ENCODE assay signal across 8 mouse cellular contexts in genomic region chr11:85352539-85353380, GRCm38 (mm10). TPM values are rescaled to one million over a fixed set of nuclear protein-coding genes. Genes with fewer than 3 reads are reported as not detected.
DNase-seq lines count a peak whose midpoint lies in the region; ATAC-seq and TF ChIP-seq lines count a peak whose summit lies in the region.

TSS of gene Bcas3 (plus strand) at chr11:85353167.

- peak; percentile 99 for DNase-seq in 416B (ENCODE audit: low read depth)
- peak; percentile 100 for DNase-seq in heart, adult 8-10 months (ENCODE audit: low spot score)
- DNase-seq in kidney, adult 9 months = peak; percentile 99
- DNase-seq in limb, embryonic 14.5 days (ENCODE audit: low spot score) = peak; percentile 99
- peak; percentile 99 for DNase-seq in midbrain, postnatal 0 days (ENCODE audit: low spot score)
- peak; percentile 96 to 97 for DNase-seq in spleen, postnatal 14 days (ENCODE audit: low spot score in 2 of 2)

- ATAC-seq in embryonic facial prominence, embryonic 15.5 days (ENCODE audit: insufficient number of reproducible peaks, low FRiP score, low TSS enrichment, low read depth) = peak; percentile 99
- ATAC-seq in limb, embryonic 14.5 days (ENCODE audit: low FRiP score, low read depth) = peak; percentile 99
- peak; percentile 100 for ATAC-seq in midbrain, postnatal 0 days (ENCODE audit: low FRiP score)

- no peaks in the 10 kb centered on the region for H3K4me1 ChIP-seq in bone marrow, adult 2 months (ENCODE audit: control insufficient read depth, insufficient read depth, low read length)
- H3K4me1 ChIP-seq in embryonic facial prominence, embryonic 15.5 days = peaks cover 11% of the 10 kb centered on the region
- H3K4me1 ChIP-seq in limb, embryonic 14.5 days (ENCODE audit: control insufficient read depth, insufficient read depth, low read length) = no peaks in the 10 kb centered on the region
- H3K4me1 ChIP-seq in midbrain, postnatal 0 days (ENCODE audit: insufficient read depth, low read length) = peaks cover 4% of the 10 kb centered on the region; the same call in 1 of the 2 replicates

- peak within 1 kb of the TSS; percentile 90 for H3K4me3 ChIP-seq in bone marrow, adult 2 months (replicated peaks; ENCODE audit: control insufficient read depth, low read depth, low read length)
- peak within 1 kb of the TSS; percentile 85 for H3K4me3 ChIP-seq in embryonic facial prominence, embryonic 15.5 days (replicated peaks)
- peak within 1 kb of the TSS; percentile 59 for H3K4me3 ChIP-seq in limb, embryonic 14.5 days (replicated peaks; ENCODE audit: low read length)
- H3K4me3 ChIP-seq in midbrain, postnatal 0 days (ENCODE audit: low read depth, low read length) = peak within 1 kb of the TSS; percentile 68

- under 1% methylated on average over 47 of the region's 47 CpGs for WGBS in bone marrow, adult 2 months
- WGBS in embryonic facial prominence, embryonic 15.5 days = under 1% methylated on average over 47 of the region's 47 CpGs
- under 1% methylated on average over 45 of the region's 47 CpGs for WGBS in limb, embryonic 14.5 days
- WGBS in midbrain, postnatal 0 days = under 1% methylated on average over 47 of the region's 47 CpGs

- no peaks in the 10 kb centered on the region for H3K9me3 ChIP-seq in embryonic facial prominence, embryonic 15.5 days (replicated peaks)
- H3K9me3 ChIP-seq in limb, embryonic 14.5 days (ENCODE audit: control insufficient read depth, low read length) = no peaks in the 10 kb centered on the region
- H3K9me3 ChIP-seq in midbrain, postnatal 0 days (ENCODE audit: low read length) = no peaks in the 10 kb centered on the region

- peak within 1 kb of the TSS; percentile 74 for H3K9ac ChIP-seq in embryonic facial prominence, embryonic 15.5 days
- peak within 1 kb of the TSS; percentile 73 for H3K9ac ChIP-seq in limb, embryonic 14.5 days (ENCODE audit: low read depth, low read length, severe bottlenecking)
- peak within 1 kb of the TSS; percentile 75 for H3K9ac ChIP-seq in midbrain, postnatal 0 days (replicated peaks; ENCODE audit: low read length, poor library complexity, severe bottlenecking)

- H3K4me2 ChIP-seq in embryonic facial prominence, embryonic 15.5 days (replicated peaks) = peak within 1 kb of the TSS; percentile 82
- peak within 1 kb of the TSS; percentile 73 for H3K4me2 ChIP-seq in limb, embryonic 14.5 days (replicated peaks; ENCODE audit: low read depth, low read length, severe bottlenecking)
- peak within 1 kb of the TSS; percentile 83 for H3K4me2 ChIP-seq in midbrain, postnatal 0 days (ENCODE audit: low read depth, low read length, poor library complexity, severe bottlenecking)

- peak within 1 kb of the TSS; percentile 72 for H3K27ac ChIP-seq in bone marrow, adult 2 months (ENCODE audit: control insufficient read depth, insufficient read depth, low read depth, low read length, poor library complexity)
- peak within 1 kb of the TSS; percentile 63; the same call in 1 of the 2 replicates for H3K27ac ChIP-seq in embryonic facial prominence, embryonic 15.5 days (replicated peaks)
- H3K27ac ChIP-seq in limb, embryonic 14.5 days (replicated peaks; ENCODE audit: low read depth, low read length) = no peak within 1 kb of the TSS
- H3K27ac ChIP-seq in midbrain, postnatal 0 days (ENCODE audit: low read depth, low read length) = peak within 1 kb of the TSS; percentile 55

- peak; percentile 96 for TF ChIP-seq POLR2A in bone marrow, adult 2 months (IDR thresholded peaks at IDR 0.05; ENCODE audit: borderline replicate concordance, control insufficient read depth, low read depth, low read length)
- TF ChIP-seq POLR2A in limb, embryonic 14.5 days (IDR thresholded peaks at IDR 0.05; ENCODE audit: borderline replicate concordance, extremely low read depth, insufficient read depth, insufficient read length) = peak; percentile 47; the same call in 1 of the 2 replicates

- H3K27me3 ChIP-seq in embryonic facial prominence, embryonic 15.5 days = no peaks in the 10 kb centered on the region
- no peaks in the 10 kb centered on the region for H3K27me3 ChIP-seq in limb, embryonic 14.5 days (ENCODE audit: control insufficient read depth, insufficient read depth, low read length)
- H3K27me3 ChIP-seq in midbrain, postnatal 0 days (ENCODE audit: insufficient read depth, low read length) = no peaks in the 10 kb centered on the region

- no peak for TF ChIP-seq CTCF in bone marrow, adult 2 months (IDR thresholded peaks at IDR 0.05; ENCODE audit: control insufficient read depth, insufficient read depth, low read length)
- TF ChIP-seq CTCF in midbrain, postnatal 0 days (IDR thresholded peaks at IDR 0.05) = no peak

- no peaks in the 10 kb centered on the region; the same call in 1 of the 2 replicates for H3K36me3 ChIP-seq in embryonic facial prominence, embryonic 15.5 days
- H3K36me3 ChIP-seq in limb, embryonic 14.5 days (ENCODE audit: control insufficient read depth, insufficient read depth, low read length) = no peaks in the 10 kb centered on the region
- H3K36me3 ChIP-seq in midbrain, postnatal 0 days (ENCODE audit: insufficient read depth, low read length) = no peaks in the 10 kb centered on the region

RNA-seq across cellular contexts. Expression of gene Bcas3, which starts in this region (rescaled TPM):
- polyA plus RNA-seq in bone marrow, adult 2 months (2011; ENCODE audit: insufficient read depth, insufficient read length, low replicate concordance, missing spikeins) = 19.5 and 21.1 TPM in 2 replicates
- polyA plus RNA-seq in embryonic facial prominence, embryonic 15.5 days (2015; fragmentation: Nextera tagmentation; extraction: Ambion mirVana) = 27.0 and 32.7 TPM in 2 replicates
- 10 to 100 TPM; 35.3 to 44.4 (median 42.9) TPM for total RNA-seq in heart, adult 8-10 months (2022)
- polyA plus RNA-seq in limb, embryonic 14.5 days (2012; rRNA removed) = 22.2 and 26.6 TPM in 2 replicates
- 28.2 and 32.1 TPM in 2 replicates for polyA plus RNA-seq in limb, embryonic 14.5 days (2014; fragmentation: Nextera tagmentation; extraction: Ambion mirVana)
- total RNA-seq in midbrain, postnatal 0 days (2014; rRNA removed) = 34.7 and 36.3 TPM in 2 replicates
- 28.4 and 32.7 TPM in 2 replicates for polyA plus RNA-seq in midbrain, postnatal 0 days (2015; fragmentation: Nextera tagmentation; extraction: Ambion mirVana)
